Mouse (Mus musculus) G1E (cell line): ENCODE results near the gene Thada.

ENCODE experiments used
- CTCF ChIP-seq: IDR thresholded peaks from 2 replicates; pipeline ENCODE4 v1.5.1; 2012; ENCODE audit warnings: low read depth, low read length, inconsistent platforms, mixed read lengths
- TAL1 ChIP-seq: conservative IDR thresholded peaks from 2 replicates; pipeline ENCODE4 v1.6.1; 2012; ENCODE audit warnings: low read depth, low read length, inconsistent platforms, mixed read lengths

DNA sequence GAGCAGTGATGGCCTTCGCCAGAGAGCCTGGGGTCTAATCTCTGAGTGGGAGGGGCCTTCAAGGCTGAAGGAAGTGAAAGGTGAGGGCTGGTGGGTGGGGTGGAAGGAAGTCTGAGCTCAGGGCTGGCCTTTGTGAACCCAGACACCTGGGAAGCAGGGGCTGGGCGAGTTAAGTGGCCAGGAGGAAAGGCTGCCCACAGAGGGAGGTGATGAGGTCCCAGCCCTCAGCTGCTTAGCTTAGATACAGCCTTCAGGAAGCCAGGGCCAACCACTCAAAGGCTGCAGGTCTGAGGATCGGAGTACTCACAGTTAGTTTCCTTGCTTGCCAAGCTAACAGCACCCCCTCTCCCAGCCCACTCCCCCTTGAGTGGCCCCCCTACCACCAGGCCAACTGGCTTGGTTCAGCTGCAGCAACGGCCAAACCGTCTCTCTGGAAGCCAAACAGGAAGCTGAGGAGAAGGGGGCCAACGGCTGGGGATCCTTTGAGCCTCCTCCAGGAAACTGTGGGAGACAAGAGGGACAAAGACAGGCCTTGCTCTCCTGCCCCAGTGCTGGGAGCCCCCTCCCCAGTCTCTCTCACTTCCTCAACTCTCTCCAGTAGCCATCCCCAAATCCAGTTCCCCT lies 304.7 kb downstream of the Thada start:
- TF ChIP-seq CTCF: no peak
- no peak for TF ChIP-seq TAL1
